Mouse (Mus musculus): Measurements from ENCODE around the gene Crb1.

The Crb1 gene

GRCm38 (mm10) chr1:139328811-139329210 lies 48.1 kb downstream of the Crb1 start:
- DNase-seq (ENCODE audit: low spot score in 2 of 2): peak in 1 of 2 experiments; percentile 4

- no peak for DNase-seq (ENCODE audit: low spot score in 2 of 2)
Measured at GRCm38 (mm10) chr1:139328286-139328685, 48.6 kb downstream of the Crb1 start.

GRCm38 (mm10) chr1:139325378-139325777 lies 51.5 kb downstream of the Crb1 start:
- DNase-seq (ENCODE audit: low spot score in 2 of 2): no peak

- DNase-seq (ENCODE audit: low spot score in 2 of 2): no peak
Measured at GRCm38 (mm10) chr1:139319798-139320197, 57.1 kb downstream of the Crb1 start.

- DNase-seq (ENCODE audit: low spot score in 2 of 2): no peak
Measured at GRCm38 (mm10) chr1:139314297-139314874, 62.5 kb downstream of the Crb1 start.

GRCm38 (mm10) chr1:139308915-139309314 lies 68.0 kb downstream of the Crb1 start:
- DNase-seq (ENCODE audit: low spot score in 2 of 2): no peak

GRCm38 (mm10) chr1:139302519-139302918 lies 74.4 kb downstream of the Crb1 start:
- DNase-seq (ENCODE audit: low spot score in 2 of 2): peak; percentile 5 to 6

GRCm38 (mm10) chr1:139301830-139302229 lies 75.1 kb downstream of the Crb1 start:
- DNase-seq (ENCODE audit: low spot score in 2 of 2): no peak

- DNase-seq (ENCODE audit: low spot score in 2 of 2): no peak
Measured at GRCm38 (mm10) chr1:139292023-139292422, 84.9 kb downstream of the Crb1 start.

GRCm38 (mm10) chr1:139291593-139291992 lies 85.3 kb downstream of the Crb1 start:
- DNase-seq (ENCODE audit: low spot score in 2 of 2): no peak

GRCm38 (mm10) chr1:139276619-139277320 lies 100.1 kb downstream of the Crb1 start:
- no peak for DNase-seq (ENCODE audit: low spot score in 2 of 2)

GRCm38 (mm10) chr1:139267844-139268243 lies 109.1 kb downstream of the Crb1 start:
- peak in 1 of 2 experiments; percentile 27 for DNase-seq (ENCODE audit: low spot score in 2 of 2)

GRCm38 (mm10) chr1:139264245-139264644 lies 112.7 kb downstream of the Crb1 start:
- DNase-seq (ENCODE audit: low spot score in 2 of 2): no peak

- no peak for DNase-seq (ENCODE audit: low spot score in 2 of 2)
Measured at GRCm38 (mm10) chr1:139263158-139263557, 113.7 kb downstream of the Crb1 start.

GRCm38 (mm10) chr1:139255581-139255980 lies 121.3 kb downstream of the Crb1 start:
- DNase-seq (ENCODE audit: low spot score in 2 of 2): no peak

GRCm38 (mm10) chr1:139252041-139252440 lies 124.9 kb downstream of the Crb1 start:
- DNase-seq (ENCODE audit: low spot score in 2 of 2): no peak

GRCm38 (mm10) chr1:139249159-139249558 lies 127.7 kb downstream of the Crb1 start:
- no peak for DNase-seq (ENCODE audit: low spot score in 2 of 2)

- no peak for DNase-seq (ENCODE audit: low spot score in 2 of 2)
Measured at GRCm38 (mm10) chr1:139246723-139247380, 130.0 kb downstream of the Crb1 start.

GRCm38 (mm10) chr1:139236794-139237193 lies 140.1 kb downstream of the Crb1 start:
- no peak for DNase-seq (ENCODE audit: low spot score in 2 of 2)

GRCm38 (mm10) chr1:139234611-139235568 lies 142.0 kb downstream of the Crb1 start:
- DNase-seq (ENCODE audit: low spot score in 2 of 2): no peak

- no peak for DNase-seq (ENCODE audit: low spot score in 2 of 2)
Measured at GRCm38 (mm10) chr1:139232636-139233035, 144.3 kb downstream of the Crb1 start.
